19 mouse cellular contexts compared by ENCODE assay signal in the genomic region with DNA sequence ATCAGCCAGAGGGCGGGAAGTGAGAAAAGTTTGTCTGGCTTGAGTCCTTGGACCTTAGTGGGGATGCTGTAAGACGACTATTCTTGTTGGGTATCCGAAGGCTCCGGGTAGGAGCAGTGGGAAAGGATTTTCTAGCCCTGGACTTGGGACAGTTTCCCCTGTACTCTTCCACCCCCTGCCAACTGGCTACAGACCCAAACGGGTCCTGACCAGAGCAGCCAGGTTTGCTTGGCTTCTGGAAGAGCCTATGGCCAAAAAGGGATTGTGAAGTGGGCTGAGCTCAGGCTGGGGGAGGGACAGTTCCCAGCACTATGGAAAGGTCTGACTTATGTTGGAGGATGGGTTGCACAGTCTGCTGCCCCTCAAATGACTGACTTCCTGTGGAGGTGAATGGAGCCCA. TPM values are rescaled to one million over a fixed set of nuclear protein-coding genes. Genes with fewer than 3 reads are reported as not detected.
DNase-seq lines count a peak whose midpoint lies in the region; ATAC-seq lines count a peak whose summit lies in the region.
"Had no signal": no experiment of that assay in that cellular context is flagged by ENCODE, and none has a peak within 500 bp of the region (broad histone marks: within the 10 kb centered on the region; RNA-seq: fewer than 3 reads in every experiment).

No protein-coding gene starts in this region.

- H3K4me3 ChIP-seq in hindbrain, embryonic 10.5 days = no peak overlapping the region
- no peak overlapping the region for H3K4me3 ChIP-seq in hindbrain, embryonic 11.5 days (ENCODE audit: low read depth, low read length)
- peak overlapping the region; percentile 56 for H3K4me3 ChIP-seq in heart, embryonic 15.5 days
- H3K4me3 ChIP-seq: midbrain, embryonic 12.5 days had no signal

- 0 out of 2 replicates have a peak, but pooled peaks cover 3% of the 10 kb centered on the region for H3K27me3 ChIP-seq in hindbrain, embryonic 10.5 days (ENCODE audit: insufficient read depth, poor library complexity, severe bottlenecking)
- no peaks in the 10 kb centered on the region for H3K27me3 ChIP-seq in hindbrain, embryonic 11.5 days (ENCODE audit: control insufficient read depth, insufficient read depth, low read length)
- no peaks in the 10 kb centered on the region for H3K27me3 ChIP-seq in heart, embryonic 15.5 days
- H3K27me3 ChIP-seq: midbrain, embryonic 12.5 days; Patski had no signal

- 81% methylated on average over 5 of the region's 5 CpGs for WGBS in hindbrain, embryonic 10.5 days
- 85% methylated on average over 5 of the region's 5 CpGs for WGBS in hindbrain, embryonic 11.5 days
- 32% methylated on average over 5 of the region's 5 CpGs for WGBS in heart, embryonic 15.5 days

- 0 out of 2 replicates have a peak overlapping the region, but pooled peaks have one; percentile 13 for H3K27ac ChIP-seq in hindbrain, embryonic 10.5 days
- no peak overlapping the region for H3K27ac ChIP-seq in hindbrain, embryonic 11.5 days (ENCODE audit: low read depth, low read length)
- H3K27ac ChIP-seq in heart, embryonic 15.5 days = peak overlapping the region; percentile 95
- H3K27ac ChIP-seq: midbrain, embryonic 12.5 days; stomach, postnatal 0 days had no signal

- H3K4me1 ChIP-seq in hindbrain, embryonic 10.5 days (replicated peaks) = peaks cover 34% of the 10 kb centered on the region
- H3K4me1 ChIP-seq in hindbrain, embryonic 11.5 days (replicated peaks; ENCODE audit: control insufficient read depth, insufficient read depth, low read length) = no peaks in the 10 kb centered on the region
- H3K4me1 ChIP-seq in heart, embryonic 15.5 days (replicated peaks) = peaks cover 57% of the 10 kb centered on the region
- H3K4me1 ChIP-seq: midbrain, embryonic 12.5 days had no signal

- H3K9ac ChIP-seq in hindbrain, embryonic 11.5 days (ENCODE audit: low read depth, low read length) = no peak overlapping the region
- peak overlapping the region; percentile 66 for H3K9ac ChIP-seq in heart, embryonic 15.5 days
- H3K9ac ChIP-seq: midbrain, embryonic 12.5 days had no signal

- DNase-seq in hindbrain, embryonic 10.5 days (ENCODE audit: low spot score) = no peak
- no peak for DNase-seq in hindbrain, embryonic 11.5 days (ENCODE audit: low spot score)
- DNase-seq in right cerebral cortex, postnatal 10 days (ENCODE audit: low spot score in 2 of 2) = peak; percentile 48 to 60
- no peak for DNase-seq in right cerebral cortex, adult 2 months (ENCODE audit: low spot score in 2 of 2)
- DNase-seq in left cerebral cortex, adult 8-10 months (ENCODE audit: low spot score in 2 of 2) = no peak
- DNase-seq in MN1 (ENCODE audit: low spot score) = no peak
- DNase-seq: cerebellum, adult 9-11 months; kidney, postnatal 10 days; lung, postnatal 10 days; thymus, postnatal 4 days had no signal

- H3K36me3 ChIP-seq in hindbrain, embryonic 10.5 days = no peaks in the 10 kb centered on the region
- H3K36me3 ChIP-seq in hindbrain, embryonic 11.5 days (ENCODE audit: control insufficient read depth, insufficient read depth, low read length) = no peaks in the 10 kb centered on the region
- H3K36me3 ChIP-seq in heart, embryonic 15.5 days = peaks cover 6% of the 10 kb centered on the region; the same call in 1 of the 2 replicates
- H3K36me3 ChIP-seq: midbrain, embryonic 12.5 days had no signal

- no peak for ATAC-seq in hindbrain, embryonic 11.5 days (ENCODE audit: low FRiP score)
- no peak for ATAC-seq in heart, embryonic 15.5 days (replicated peaks; ENCODE audit: insufficient number of reproducible peaks, insufficient read depth, low FRiP score, low read depth)
- ATAC-seq: CD4-positive, CD25-positive, alpha-beta regulatory T cell, adult 4 months; forebrain, embryonic 14.5 days; Patski had no signal

- 0 out of 2 replicates have a peak, but pooled peaks cover 6% of the 10 kb centered on the region for H3K9me3 ChIP-seq in hindbrain, embryonic 10.5 days
- no peaks in the 10 kb centered on the region for H3K9me3 ChIP-seq in hindbrain, embryonic 11.5 days (ENCODE audit: control insufficient read depth, low read length)
- H3K9me3 ChIP-seq in heart, embryonic 15.5 days (replicated peaks) = no peaks in the 10 kb centered on the region

- H3K4me2 ChIP-seq in hindbrain, embryonic 11.5 days (replicated peaks; ENCODE audit: low read depth, low read length) = no peak overlapping the region
- H3K4me2 ChIP-seq in heart, embryonic 15.5 days = peak overlapping the region; percentile 64
- H3K4me2 ChIP-seq: midbrain, embryonic 12.5 days had no signal

RNA-seq across cellular contexts. Expression of gene Alpk3, which starts 2.0 kb away (rescaled TPM):
- polyA plus RNA-seq in hindbrain, embryonic 10.5 days (2016; fragmentation: Nextera tagmentation; extraction: Ambion mirVana) = 0.04 and 0.07 TPM in 2 replicates
- polyA plus RNA-seq in hindbrain, embryonic 11.5 days (2014; fragmentation: Nextera tagmentation; extraction: Ambion mirVana) = 0.13 and 0.14 TPM in 2 replicates
- 17.9 and 18.2 TPM in 2 replicates for polyA plus RNA-seq in heart, embryonic 15.5 days (2015; fragmentation: Nextera tagmentation; extraction: Ambion mirVana)
- total RNA-seq in left cerebral cortex, adult 8-10 months (2022) = under 1 TPM; 0.48 to 0.95 (median 0.65) TPM
- polyA plus RNA-seq: Patski had no signal

RNA-seq across cellular contexts. Expression of gene Slc28a1, which starts 55.2 kb away (rescaled TPM):
- polyA plus RNA-seq in hindbrain, embryonic 10.5 days (2016; fragmentation: Nextera tagmentation; extraction: Ambion mirVana) = not detected in 2 replicates
- 0.06 TPM in 1 of 2 replicates, not detected in the other for polyA plus RNA-seq in hindbrain, embryonic 11.5 days (2014; fragmentation: Nextera tagmentation; extraction: Ambion mirVana)
- polyA plus RNA-seq in heart, embryonic 15.5 days (2015; fragmentation: Nextera tagmentation; extraction: Ambion mirVana) = 0.09 and 0.14 TPM in 2 replicates
- under 1 TPM in 3 of 4 experiments, not detected in 1; 0.20 to 0.32 (median 0.26) TPM for total RNA-seq in left cerebral cortex, adult 8-10 months (2022)
- total RNA-seq: layer of hippocampus, postnatal 25 days had no signal
- polyA plus RNA-seq: CD4-positive, CD25-positive, alpha-beta regulatory T cell, adult 4 months; embryonic facial prominence, embryonic 14.5 days; forebrain, embryonic 14.5 days; midbrain, embryonic 12.5 days; neural tube, embryonic 11.5 days; Patski; stomach, postnatal 0 days had no signal

Comparison
In these comparisons a context has a peak if more than half of its experiments do, and no peak if none do; other contexts are left out.
1. DNase-seq: peak in right cerebral cortex, postnatal 10 days (2 of 2); none in hindbrain, embryonic 10.5 days (single experiment), hindbrain, embryonic 11.5 days (single experiment), right cerebral cortex, adult 2 months (0 of 2), left cerebral cortex, adult 8-10 months (0 of 2) and MN1 (single experiment).
2. RNA of gene Alpk3, which starts 2.0 kb away (polyA plus RNA-seq): 17.9 to 18.2 TPM in heart, embryonic 15.5 days; 0.13 to 0.14 TPM in hindbrain, embryonic 11.5 days and 0.04 to 0.07 TPM in hindbrain, embryonic 10.5 days; every median in the first group is over 10 times any median in the second.